Mouse (Mus musculus): ENCODE results near the gene Gckr.

The Gckr gene

DNA sequence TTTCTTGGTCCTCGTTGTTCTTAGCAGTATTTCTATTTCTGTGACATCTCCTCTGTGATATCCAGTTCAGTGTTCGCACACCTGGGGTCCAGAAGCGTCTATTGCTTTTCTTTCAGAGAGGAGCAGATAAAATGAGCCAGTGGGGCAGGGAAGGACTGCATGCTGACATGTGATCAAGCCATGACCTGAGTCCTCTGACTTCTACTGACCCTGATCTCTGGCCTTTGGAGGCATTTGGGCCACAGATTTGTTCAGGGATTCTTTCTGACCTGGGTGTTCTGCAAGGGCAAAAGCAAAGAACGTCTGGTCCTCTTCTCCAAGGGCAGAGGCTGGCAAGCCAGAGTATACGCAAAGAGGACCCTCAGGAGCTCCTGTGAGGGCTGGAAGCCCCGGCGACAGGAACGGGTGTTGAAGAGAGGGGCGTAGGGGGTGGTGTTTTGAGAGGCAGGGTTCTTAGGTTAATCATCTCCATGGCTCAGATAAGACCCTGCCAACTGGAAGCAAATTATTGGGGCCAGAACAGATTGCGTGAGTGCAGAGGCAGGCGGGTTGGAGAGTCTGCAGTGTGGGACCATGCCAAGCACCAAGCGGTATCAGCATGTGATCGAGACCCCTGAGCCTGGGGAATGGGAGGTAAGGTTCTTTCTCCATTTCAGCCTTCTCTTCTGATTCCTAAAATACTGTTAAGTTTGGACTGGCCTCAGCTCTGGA is at the start of gene Gckr:
Gckr (plus strand) TSS at position 397 of the 711 bp plus-strand sequence.
- in situ Hi-C loops (cut with MboI, MseI) = no loop called here

DNA sequence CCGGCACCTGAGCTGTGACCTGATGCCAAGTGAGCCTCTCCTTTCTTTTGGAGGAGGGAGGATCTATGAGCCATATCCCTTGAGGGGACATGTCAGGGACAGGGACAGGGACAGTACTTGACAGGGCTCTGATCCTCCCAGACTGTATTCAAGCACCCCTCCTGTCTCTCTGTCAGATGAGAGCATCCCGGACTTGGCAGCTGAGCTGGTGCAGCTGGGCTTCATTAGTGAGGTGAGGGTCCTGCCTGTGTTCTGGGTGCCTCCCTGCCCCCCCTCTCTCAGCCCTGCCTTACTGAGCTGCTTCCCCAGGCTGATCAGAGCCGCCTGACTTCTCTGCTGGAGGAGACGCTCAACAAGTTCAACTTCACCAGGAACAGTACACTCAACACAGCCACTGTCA is 46.5 kb upstream of the Gckr start:
- in situ Hi-C loops (cut with MboI, MseI) = no loop called here

- in situ Hi-C loops (cut with MboI, MseI) = no loop called here
These were observed 45.6 kb upstream of the Gckr start, which contains the start of gene Krtcap3 for GRCm38 (mm10) chr5:31251541-31252101. TSS of gene Krtcap3 (plus strand) at chr5:31251691.

DNA sequence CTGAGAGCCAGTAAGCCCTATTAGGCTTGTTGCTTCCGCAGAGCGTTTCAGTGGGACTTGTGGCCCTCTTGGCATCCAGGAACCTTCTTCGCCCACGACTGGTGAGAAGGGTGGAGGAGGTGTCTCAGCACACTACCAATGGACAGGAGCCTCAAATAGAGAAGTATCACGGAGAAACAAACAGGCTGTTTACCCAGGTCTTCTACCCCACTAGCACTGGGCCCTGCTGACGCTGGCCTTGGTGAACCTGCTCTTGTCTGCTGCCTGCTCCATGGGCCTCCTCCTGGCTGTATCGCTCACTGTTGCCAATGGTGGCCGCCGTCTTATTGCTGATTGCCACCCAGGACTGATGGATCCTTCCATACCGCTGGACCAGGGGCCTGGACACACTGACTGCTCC is 45.1 kb upstream of the Gckr start:
- in situ Hi-C loops (cut with MboI, MseI) = no loop called here

- in situ Hi-C loops (cut with MboI, MseI) = no loop called here
These were observed 44.3 kb upstream of the Gckr start for GRCm38 (mm10) chr5:31252795-31253545.

GRCm38 (mm10) chr5:31253806-31254205 is 43.4 kb upstream of the Gckr start:
- in situ Hi-C loops (cut with MboI, MseI) = no loop called here

DNA sequence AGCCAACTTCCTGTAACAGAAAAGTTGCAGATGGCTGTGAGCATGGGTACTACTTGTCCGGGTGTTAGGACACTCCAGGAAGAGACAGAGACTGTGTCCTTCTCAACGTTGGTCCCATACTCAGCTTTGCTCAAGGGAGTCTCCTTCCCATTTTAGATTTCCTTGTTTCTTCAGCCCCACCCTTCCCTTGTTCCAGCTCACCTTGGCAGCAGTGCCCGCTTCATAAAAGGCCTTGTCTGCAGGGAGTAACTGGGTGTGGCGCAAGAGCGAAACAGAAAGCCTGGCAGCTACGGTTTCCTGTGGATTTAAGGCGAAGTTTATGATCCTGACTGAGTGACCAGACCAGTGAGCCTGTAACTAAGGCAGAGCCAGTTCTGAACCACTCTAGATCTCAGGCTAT is 42.8 kb upstream of the Gckr start:
- in situ Hi-C loops (cut with MboI, MseI) = no loop called here

DNA sequence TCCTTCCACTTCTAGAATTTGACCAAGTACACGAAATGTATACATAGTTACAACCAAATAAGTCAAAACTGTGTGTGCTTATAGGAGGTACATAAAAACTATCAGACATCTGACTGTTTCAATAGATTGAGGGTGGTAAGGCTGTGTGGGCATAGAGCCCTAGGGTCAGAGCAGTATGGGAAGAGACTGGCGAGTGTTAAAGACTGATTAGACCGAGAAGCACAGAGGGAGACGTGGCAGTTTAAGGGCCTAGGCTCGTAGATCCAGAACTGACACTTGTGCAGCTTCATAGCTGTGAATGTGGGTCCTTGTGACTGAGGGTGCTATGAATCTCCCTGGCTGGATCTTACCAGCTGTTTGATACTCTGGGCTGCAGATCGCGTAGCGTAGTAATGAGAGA is 42.3 kb upstream of the Gckr start:
- in situ Hi-C loops (cut with MboI, MseI) = no loop called here

- in situ Hi-C loops (cut with MboI, MseI) = no loop called here
These were observed 41.9 kb upstream of the Gckr start for GRCm38 (mm10) chr5:31255381-31255780.

GRCm38 (mm10) chr5:31255971-31256370 is 41.3 kb upstream of the Gckr start:
- in situ Hi-C loops (cut with MboI, MseI) = no loop called here

GRCm38 (mm10) chr5:31257616-31258015 is 39.6 kb upstream of the Gckr start:
- in situ Hi-C loops (cut with MboI, MseI) = no loop called here

- in situ Hi-C loops (cut with MboI, MseI) = no loop called here
These were observed 31.1 kb upstream of the Gckr start for GRCm38 (mm10) chr5:31266101-31266500.

- in situ Hi-C loops (cut with MboI, MseI) = no loop called here
These were observed 29.6 kb upstream of the Gckr start for GRCm38 (mm10) chr5:31267686-31268085.

GRCm38 (mm10) chr5:31273018-31273417 is 24.2 kb upstream of the Gckr start:
- in situ Hi-C loops (cut with MboI, MseI) = no loop called here

DNA sequence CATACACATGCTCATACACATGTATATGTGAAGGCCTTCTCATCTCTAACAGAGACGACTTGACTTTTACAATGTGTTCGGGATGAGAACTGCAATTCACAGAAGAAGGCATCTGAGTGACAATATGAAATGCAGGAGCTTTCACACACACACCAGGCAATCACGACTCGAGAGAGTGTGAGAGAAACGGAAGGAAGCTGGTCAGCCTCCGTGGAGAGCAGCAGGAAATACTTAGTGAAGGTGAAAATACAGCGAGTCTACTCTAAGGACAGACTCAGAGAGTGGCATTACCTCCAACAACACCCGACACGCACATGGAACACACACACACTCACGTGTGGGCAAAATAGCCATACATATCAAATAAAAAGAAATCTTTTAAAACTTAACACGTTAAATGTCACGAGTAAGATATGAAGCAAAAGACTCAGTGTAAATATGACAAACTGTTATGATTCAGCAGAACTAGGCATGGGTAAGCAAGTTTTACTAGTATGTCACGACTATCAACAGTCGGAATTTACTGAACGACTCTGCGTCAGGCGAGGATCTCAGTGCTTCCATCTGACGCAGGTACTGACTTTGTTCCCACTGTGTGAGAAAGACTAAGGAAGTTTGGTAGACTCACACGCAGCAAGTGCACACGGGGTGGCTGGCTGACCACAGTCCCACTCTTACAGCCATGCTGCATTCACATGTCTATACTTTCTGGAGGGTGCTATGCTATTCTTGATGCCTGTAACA is 17.8 kb upstream of the Gckr start:
- in situ Hi-C loops (cut with MboI, MseI) = no loop called here

DNA sequence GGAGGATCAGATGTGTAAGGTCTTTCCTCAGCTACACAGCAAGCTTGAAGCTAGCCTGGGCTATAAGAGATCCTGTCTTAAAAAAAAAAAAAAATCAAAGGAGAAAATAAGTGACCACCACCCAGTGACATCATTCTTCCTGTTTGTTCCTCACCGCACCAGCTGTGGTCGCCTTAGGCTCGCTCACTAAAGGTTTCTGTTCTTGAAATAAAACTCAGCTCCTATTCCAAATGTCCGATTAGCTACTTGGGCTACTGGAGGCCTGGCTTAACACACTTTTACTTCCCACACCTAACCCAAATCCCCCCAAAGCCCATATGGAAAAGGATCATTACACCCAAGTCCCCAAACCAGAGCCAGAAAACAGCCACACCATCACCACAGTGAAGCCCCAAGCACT is 9.0 kb upstream of the Gckr start:
- in situ Hi-C loops (cut with MboI, MseI) = no loop called here

DNA sequence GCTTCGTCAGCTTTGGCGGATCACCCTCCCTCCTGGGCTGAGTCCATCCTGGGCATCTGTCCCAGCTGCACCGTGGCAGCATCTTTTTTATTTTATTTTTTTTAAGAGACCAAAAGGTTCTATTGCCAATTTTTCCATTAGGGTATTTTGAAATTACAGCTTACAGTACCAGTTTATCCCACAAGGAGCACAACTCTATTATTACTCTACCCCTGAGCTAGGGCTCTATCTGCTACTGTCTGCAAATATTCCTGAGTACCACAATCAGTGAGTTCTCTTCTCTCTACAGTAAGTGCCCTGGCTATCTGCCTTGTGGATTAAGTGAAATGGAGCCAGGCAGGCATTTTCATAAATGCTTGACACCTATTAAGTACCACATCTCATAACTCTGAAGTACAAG is 8.6 kb upstream of the Gckr start:
- in situ Hi-C loops (cut with MboI, MseI) = no loop called here

DNA sequence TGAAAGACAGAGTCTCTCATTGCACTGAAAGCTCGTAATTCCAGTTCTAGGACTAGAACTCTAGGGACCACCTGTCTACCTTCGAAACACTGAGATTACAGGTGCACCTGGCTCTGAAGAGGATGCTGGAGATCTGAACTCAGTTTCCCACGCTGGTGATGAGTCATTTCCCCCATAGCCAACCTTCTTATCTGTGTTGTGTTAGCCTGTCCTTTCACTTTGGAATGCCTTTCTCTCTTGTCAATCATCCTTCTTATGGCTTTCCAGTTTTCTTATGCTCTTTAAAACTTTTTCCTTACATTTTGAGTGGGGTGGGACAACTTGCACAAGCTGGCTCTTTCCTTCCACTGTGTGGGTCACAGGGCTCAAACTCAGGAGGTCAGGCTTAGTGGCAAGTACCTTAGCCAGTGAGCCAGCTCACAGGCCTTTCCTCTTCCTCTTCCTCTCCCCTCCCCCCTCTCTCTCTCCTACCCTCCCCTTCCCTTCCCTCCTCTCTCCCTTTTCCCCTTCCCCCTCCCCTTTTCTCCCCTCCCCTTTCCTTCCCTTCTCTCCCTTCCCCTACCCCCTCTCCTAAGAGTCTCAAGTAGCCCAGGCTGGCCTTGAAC is 7.5 kb upstream of the Gckr start:
- in situ Hi-C loops (cut with MboI, MseI) = no loop called here

DNA sequence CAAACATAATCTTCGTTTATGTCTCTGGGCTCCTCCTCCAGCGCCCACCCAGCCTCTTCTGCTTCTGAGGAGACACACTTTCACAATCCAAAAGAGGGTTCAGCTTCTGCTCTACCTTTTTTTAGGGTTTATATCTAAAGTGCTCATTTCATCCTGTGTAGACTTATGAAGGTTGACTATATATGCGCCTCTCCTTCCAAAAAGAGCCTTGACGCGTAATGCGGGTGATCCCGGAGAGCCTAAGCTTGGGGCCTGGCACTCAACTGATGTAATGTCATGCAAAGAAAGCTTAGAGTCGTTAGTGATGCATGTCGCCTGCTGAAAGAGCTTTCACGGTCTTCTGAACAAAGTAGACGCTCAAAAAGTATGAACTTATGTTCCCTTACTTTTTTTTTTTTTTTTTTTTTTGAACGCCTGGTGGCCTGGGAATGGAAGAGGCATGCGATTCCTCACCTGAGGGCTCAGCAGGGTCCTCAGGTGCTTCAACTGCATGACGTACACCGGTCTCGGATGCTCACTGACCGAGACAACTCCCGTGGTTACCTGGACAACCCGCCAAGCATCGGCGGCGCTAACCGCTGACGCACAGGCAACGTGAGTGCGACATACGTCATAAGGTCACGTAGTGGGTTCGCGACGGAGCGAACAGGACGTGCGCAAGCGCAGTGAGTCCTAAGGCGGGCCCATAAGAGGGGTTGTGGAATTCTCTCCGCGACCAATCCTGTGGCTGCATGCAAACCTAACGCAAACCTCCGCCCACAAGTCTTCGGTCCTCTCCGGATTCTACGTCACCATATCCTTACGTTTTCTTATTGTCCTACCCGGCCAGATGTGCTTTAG is 6.5 kb upstream of the Gckr start, which contains the start of gene Ift172:
Ift172 (minus strand) TSS at position 596 of the 840 bp plus-strand sequence.
- in situ Hi-C loops (cut with MboI, MseI) = no loop called here

- in situ Hi-C loops (cut with MboI, MseI) = no loop called here
These were observed 5.9 kb upstream of the Gckr start for GRCm38 (mm10) chr5:31291361-31291688.
